Mouse (Mus musculus) thymus, postnatal 4 days (tissue): Measurements from ENCODE around the gene Rabepk.
"Not testable (repeated sequence)": the region's sequence is repeated elsewhere in the genome, so short reads cannot be mapped to it uniquely, and the experiment has no call there.

Experiments used
- DNase-seq: peaks from one replicate; pipeline ENCODE4 v3.0.0; 2021

Gene Rabepk

DNA sequence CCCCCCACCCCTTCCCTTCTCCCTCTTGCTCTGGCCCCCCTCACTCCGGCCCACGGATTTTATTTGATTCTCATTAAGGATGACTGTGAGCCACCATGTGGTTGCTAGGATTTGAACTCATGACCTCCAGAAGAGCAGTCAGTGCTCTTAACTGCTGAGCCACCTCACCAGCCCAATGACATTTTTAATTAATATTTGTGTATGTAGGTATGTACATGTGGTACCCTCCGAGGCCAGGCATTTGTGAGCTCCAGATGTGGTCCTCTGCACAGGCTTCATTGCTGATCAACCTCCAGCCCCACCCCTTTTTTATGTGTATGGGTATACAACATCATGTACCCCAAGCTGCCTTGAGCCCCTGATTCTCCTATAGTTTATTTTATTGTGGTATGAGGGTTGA, 4.0 kb upstream of the Rabepk start:
- DNase-seq, result no peak

DNA sequence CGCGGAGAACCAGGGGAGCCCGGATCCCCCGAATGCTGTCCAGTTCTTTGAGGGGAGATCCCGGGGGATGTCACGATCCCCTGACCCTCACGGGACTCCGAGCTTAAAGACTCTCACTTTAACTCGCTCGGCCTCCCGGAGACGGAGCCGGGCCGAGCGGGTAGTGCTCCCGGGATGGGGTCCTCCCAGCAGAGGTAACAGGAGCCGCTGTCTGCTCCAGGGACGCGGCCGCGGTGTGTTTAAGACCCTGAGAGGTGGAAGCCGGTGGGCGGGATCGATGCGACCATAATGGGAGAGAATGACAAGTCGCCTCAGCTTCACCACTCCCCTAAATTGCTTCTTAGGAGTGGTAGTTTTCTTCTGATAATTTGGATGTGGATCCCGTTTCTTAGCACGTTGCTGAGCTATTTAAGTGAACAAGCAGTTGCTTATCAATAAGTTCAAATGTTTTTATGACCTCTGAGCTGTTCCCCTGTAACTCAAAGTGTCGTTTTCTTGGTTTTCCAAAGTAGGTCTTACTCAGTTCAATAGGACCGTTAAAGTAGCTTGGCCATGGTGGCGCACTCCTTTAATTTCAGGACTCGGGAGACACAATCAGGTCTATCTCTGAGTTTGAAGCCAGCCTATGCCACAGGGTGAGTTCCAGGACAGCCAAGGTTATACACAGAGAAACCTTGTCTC, 3.0 kb upstream of the Rabepk start:
- peak; percentile 54 for DNase-seq

DNA sequence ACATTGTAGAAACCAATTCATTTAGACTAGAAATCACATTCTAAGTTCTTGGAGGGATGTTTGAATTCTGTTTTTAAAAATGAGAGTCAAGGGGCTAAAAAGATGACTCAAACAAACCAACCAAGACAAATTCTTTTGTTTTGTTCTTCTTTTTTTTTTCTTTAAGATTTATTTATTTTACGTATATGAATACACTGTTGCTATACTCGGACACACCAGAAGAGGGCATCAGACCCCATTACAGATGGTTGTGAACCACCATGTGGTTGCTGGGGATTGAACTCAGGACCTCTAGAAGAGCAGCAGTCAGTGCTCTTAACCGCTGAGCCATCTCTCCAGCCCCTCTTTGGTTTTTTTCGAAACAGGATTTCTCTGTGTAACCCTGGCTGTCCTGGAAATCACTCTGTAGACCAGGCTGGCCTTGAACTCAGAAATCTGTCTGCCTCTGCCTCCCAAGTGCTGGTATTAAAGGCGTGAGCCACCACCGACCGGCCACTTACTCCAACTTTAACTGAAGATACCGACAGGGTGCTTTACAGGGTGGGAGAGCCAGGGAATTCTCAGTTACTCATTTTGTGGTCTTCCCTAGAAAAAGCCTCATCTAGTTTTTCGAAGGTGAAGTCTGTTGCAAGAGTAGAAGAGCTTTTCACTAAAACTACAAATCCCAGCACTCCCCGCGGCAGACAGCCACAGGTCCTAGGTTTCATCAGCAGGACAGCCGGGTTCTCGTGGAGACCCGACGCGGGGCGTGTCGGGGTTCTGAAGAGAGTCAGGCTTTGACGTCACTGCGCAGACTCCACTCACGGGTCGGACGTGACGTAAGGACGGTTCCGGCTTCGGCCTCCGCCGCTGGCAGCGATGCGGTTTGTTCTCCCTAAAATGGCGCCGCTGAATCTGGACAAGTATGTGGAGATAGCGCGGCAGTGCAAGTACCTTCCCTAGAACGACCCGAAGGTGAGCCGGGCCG, 2.1 kb upstream of the Rabepk start:
- peak; percentile 95 for DNase-seq

DNA sequence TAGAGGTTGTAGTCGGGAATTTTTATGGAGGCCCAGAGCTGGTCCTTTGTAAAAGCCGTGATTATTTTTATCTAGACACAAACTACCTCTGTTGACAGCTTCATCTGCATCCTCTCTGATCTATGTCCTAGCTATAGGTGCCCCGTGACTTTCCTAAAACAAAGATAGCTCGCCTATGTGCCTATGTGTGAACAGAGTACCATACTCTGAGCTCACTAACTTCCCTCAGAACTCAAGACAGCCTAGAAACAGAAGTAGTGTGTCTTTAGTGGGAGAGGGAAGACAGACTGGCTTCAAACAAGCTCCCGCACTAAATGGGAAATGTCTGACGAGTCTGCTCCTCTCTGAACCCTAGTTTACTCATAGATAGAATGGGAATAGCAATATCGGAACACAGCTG, 659 bp upstream of the Rabepk start:
- no peak for DNase-seq

DNA sequence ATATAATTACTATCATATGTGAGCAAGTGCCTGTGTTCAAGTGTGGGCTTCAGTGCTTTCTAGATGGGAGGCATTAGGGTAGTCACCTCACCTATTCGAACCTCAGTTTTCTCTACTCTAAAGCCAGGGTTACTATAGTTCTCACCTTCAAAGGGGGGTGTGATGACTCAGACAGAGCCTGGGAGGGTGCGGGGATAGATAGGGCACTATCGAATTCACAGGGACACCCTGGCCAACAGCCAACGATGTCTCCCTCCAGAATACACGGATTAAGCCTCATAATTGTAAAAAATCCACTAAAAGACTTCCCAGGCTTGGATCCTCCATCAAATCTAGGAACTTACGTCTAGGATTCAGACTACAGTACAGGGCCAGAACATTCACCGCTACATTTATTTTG, 4.3 kb downstream of the Rabepk start:
- no peak for DNase-seq

DNA sequence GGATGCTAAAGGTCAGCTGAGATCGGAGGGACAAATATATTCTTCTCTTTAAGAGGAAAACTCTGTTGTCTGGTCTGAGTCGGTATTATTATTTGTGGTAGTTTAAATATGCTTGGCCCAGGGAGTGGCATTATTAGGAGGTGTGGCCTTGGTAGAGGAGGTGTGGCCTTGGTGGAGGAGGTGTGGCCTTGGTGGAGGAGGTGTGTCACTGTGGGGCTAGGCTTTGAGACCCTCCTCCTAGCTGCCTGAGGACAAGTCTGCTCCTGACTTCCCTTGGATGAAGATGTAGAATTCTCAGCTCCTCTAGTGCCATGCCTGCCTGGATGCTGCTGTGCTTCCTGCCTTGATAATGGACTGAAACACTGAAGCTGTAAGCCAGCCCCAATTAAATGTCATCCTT, 5.2 kb downstream of the Rabepk start:
- DNase-seq, result no peak

DNA sequence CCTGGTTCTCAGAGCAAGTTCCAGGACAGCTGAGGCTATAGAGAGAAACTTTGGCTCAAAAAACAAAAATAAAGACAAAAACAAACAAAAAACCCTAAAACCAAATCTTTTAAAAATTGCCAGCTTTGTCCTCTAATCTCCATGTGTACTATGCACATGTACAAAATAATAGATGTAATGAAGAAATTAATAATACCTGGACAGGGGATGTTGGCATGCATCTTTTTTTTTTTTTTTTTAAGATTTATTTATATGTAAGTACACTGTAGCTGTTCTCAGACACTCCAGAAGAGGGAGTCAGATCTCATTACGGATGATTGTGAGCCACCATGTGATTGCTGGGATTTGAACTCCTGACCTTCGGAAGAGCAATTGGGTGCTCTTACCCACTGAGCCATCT, 7.2 kb downstream of the Rabepk start:
- DNase-seq, result not testable (repeated sequence)

DNA sequence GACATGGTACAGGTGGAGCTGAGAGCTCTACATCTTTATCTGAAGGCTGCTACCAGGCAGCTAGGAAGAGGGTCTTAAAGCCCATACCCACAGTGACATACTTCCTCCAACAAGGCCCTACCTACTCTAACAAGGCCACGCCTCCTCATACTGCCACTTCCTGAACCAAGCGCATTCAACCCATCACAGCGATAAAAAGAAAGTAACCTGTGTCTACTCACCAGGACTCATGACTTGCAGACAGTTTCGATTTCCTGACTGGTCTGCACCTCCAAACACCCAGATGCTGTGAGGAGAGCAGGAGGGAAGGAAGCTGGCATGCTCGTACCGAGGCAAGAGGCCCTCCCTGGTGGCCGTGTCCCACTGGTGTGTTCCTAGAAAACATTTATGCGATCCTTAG, 9.4 kb downstream of the Rabepk start:
- peak; percentile 65 for DNase-seq

DNA sequence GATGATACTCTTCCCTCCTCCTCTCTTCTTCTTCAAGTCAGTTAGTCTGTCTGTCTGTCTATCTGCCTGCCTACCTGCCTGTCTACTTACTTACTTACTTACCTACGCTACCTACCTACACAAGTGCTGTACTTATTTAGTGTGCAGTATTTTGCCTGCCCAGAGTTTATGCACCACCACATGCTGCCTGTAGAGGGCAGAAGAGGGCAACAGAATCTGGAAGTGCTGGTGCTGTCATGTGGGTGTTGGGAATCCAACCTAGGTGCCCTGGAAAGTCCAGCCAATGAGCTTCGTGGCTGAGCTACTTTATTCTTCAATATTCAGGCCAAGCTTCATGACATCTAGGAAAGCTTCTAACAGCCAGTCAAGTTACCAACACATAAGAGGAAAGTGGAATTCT, 15.6 kb downstream of the Rabepk start:
- DNase-seq, result peak; percentile 68

DNA sequence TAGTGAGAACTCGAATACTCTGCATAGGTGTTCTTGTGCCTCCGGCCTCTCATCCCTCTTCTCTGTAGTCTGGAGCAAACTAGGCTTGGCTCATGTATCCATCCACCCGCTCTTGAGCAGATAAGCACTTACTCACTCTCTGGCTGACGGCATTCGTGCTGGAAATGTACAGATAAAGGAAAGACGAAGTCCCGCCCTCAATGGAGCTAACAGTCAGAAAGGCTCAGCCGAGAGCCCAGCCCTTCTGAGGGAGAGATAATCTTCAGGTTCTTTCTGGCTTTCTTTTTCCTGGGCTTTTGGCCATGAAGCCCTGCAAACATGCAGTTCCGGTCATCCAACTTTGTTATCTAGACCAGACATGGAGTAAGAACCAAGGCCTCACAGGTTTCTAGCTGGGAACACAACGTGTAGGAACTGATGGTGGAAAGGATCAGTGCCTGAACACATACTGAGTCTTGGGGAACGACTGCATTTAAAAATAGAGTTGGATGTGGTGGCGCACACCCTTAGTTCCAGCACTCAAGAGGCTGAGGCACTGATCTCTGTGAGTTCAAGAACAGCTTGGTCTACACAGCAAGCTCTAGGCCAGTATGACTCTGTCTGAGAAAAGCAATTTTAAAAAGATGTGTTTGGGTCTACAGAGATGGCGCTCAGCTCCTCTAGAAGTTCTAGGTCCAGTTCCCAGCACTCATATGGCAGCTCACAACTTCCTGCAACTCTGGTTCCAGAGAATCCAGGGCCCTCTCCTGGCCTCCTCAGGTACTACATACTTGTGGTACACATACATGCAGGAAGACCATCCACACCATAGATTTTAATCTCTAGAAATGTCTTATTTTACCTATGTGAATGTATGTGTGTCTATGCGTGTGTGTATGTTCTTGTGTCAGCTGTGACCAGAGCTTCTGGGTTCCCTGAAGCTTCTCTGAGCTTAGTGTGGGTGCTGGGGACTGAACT, 16.4 kb downstream of the Rabepk start:
- no peak for DNase-seq

DNA sequence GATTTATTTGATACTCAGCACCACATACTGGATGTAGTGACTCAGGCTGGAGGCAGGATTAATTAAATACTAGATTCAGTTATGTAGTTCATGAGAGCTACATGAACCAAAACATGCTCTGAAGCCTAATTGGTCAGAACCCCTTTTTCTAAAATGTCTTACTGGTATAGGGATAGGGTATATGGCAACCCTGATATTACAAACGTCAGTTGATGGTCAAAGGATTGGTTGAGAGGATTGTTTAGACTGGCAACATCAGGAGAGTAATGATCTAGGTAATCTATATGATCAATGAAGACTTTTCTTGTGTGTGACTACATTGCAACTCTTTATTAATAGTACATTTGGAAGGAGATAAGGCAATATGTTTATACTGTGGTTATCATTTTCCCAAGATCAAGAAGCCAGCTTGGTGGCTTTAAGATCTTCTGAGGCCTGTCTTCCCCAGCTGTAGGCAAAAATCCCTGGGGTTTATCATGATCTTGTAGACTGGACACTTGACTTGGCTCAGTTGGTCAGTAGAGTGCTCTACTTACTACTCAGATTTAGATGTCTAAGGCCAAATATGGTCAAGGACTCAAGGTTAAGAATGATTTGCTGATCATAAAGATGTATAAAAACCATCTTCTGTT, 22.4 kb downstream of the Rabepk start:
- DNase-seq, result no peak

DNA sequence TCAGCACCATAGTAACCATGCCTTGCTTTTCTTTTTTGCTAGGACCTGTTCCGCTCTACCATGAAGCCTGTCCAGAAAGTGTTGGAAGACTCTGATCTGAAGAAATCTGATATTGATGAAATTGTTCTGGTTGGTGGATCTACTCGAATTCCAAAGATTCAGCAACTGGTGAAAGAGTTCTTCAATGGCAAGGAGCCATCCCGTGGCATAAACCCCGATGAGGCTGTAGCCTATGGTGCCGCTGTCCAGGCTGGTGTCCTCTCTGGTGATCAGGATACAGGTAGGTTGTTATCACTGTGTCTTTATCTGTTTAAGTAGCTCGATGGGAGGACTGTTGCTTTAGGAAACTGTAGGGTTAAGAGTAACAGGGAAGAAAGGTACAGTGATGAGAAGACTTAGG, 25.2 kb downstream of the Rabepk start:
- no peak for DNase-seq

DNA sequence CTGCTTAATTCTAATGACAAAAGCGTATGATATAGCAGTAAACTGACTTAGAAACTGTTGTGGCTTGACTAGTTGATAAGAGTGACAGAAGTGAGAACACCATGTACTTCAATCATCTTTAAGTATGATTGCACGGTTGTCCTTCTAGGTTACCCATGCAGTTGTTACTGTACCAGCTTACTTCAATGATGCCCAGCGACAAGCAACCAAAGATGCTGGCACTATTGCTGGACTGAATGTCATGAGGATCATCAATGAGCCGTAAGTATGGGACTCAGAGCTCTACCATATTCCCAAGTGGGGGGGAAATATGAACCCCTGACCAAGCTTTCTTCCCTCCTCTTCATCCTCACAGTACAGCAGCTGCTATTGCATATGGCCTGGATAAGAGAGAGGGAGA, 26.0 kb downstream of the Rabepk start:
- no peak for DNase-seq

DNA sequence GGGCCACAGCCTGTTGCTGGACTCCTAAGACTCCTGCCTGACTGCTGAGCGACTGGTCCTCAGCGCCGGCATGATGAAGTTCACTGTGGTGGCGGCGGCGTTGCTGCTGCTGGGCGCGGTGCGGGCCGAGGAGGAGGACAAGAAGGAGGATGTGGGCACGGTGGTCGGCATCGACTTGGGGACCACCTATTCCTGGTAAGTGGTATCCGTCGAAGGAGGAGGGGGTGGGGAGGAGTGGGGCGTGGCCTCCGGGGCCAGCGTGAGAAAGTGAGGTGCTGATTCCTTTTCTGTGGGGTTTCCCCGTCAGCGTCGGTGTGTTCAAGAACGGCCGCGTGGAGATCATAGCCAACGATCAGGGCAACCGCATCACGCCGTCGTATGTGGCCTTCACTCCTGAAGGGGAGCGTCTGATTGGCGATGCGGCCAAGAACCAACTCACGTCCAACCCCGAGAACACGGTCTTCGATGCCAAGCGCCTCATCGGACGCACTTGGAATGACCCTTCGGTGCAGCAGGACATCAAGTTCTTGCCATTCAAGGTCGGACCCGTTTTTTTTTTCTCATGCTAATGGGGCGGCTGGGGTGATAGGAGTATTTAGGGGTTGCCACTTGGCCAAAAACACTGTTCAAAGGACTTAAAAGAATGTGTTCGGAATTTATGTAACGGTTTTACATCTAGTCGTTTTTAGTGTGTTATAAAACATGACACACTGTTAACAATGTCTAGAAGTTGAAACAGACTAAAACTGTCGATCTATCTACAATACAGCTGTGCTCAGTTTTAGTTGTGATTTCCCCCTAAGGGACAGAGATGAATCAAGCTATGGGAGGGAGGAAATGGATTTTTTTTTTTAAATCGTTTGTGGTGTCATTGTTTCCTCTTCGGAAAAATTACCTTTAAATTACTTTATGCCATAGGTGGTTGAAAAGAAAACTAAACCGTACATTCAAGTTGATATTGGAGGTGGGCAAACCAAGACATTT, 27.2 kb downstream of the Rabepk start:
- peak; percentile 81 for DNase-seq

DNA sequence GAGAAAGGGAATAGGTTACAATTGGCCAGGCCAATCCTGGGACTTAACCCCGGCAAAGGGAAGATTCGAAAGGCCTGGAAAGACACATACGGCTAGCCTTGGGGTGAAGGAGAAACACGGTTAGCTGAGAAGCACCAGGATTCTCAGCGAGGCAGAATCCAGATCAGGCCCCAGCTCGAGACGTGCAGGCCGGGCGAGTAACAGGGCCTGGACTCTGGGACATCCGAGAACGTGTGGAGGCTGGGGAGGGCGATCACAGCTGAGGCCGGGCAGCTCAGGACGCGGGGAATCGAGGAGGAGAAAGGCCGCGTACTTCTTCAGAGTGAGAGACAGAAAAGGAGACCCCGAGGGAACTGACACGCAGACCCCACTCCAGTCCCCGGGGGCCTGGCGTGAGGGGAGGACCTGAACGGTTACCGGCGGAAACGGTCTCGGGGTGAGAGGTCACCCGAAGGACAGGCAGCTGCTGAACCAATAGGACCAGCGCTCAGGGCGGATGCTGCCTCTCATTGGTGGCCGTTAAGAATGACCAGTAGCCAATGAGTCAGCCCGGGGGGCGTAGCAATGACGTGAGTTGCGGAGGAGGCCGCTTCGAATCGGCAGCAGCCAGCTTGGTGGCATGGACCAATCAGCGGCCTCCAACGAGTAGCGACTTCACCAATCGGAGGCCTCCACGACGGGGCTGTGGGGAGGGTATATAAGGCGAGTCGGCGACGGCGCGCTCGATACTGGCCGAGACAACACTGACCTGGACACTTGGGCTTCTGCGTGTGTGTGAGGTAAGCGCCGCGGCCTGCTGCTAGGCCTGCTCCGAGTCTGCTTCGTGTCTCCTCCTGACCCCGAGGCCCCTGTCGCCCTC, 28.1 kb downstream of the Rabepk start, which contains the start of gene Hspa5:
Gene Hspa5 (plus strand): TSS at position 603 of the 859 bp plus-strand sequence.
- DNase-seq, result peak; percentile 95

DNA sequence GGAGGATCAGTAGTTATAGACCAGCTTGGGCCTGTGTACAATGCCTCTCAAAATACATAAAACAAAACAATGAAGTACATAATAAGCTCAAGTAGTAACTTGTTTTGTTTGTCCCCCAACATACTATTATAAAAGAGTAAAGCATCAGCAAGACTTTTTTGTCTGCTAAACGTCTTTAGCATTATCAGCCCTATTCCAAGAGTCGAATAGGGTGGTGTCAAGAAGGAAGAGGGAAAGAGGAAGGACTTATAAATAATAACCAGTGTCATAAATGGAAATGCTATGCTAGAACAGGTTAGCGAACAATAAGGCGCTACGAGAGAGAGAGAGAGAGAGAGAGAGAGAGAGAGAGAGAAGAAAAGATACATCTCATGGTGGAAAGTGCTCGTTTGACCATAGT, 28.8 kb downstream of the Rabepk start:
- DNase-seq, result no peak

DNA sequence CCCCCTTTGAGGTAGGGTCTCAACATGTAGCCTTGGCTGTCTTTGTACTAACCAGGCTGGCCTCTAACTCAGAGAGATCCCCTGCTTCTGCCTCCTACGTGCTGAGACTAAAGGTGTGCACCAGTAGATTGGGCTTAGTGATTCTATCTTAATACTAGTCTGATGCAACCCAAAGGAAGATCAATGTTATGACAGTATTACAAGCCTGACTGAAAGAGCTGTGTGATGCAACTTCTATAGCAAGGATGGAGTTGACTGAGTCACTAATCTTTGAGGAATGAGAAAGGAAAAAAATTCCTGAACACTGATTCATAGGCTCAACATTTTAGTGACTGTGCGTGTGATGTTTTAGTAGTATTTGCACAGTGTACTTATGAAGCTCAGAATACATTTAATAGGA, 29.7 kb downstream of the Rabepk start:
- DNase-seq, result no peak

DNA sequence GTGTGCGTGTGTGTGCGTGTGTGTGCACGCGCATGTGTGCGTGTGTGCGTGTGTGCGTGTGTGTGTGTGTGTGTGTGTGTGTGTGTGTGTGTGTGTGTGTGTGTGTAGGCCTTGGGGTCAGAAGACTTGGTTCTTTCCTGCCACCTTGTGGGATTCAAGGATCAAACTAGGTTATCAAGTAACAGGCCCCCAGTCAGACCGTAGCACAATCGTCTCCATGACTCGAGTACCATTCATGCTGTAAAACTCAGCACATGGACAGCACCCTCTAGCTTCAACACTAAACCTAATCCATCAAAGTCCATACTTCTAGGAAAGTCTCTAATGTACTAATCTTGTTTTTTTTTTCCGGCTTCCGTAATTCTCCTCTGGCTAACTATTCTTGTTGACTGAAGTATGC, 34.9 kb downstream of the Rabepk start:
- DNase-seq, result no peak

DNA sequence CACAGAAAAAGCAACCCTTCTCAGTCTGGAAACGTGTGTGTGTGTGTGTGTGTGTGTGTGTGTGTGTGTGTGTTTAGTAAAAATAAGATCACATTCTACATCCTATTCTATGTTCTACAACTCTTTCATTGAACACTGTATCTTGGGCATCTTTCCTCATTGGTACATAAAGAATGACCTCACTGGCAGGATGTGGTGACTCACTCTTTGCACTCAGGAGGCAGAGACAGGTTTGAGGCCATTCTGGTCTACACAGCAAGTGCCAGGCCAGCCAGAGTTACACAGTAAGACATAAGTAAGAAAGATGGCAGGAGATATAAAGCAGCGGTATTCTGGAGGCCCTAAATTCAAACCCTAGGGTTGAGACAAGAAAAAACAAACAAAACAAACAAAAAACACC, 36.8 kb downstream of the Rabepk start:
- no peak for DNase-seq

DNA sequence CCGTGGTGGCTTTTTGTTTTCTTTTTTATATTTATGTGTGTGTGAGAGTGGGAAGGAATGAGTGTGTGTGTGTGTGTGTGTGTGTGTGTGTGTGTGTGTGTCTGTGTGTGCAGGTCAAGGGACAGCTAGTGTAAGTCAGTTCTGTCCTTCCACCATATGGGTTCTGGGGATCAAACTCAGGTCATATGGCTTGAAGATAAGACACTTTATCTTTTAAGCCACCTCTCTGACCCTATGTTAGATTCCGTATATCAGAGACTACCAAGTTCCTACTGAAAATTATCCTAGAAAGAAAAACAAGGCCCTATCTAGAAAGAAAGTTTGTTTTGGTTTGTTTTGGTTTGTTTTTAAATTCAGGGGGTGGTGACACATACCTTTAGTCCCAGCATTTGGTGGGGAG, 37.5 kb downstream of the Rabepk start:
- DNase-seq, result no peak
